Mouse (Mus musculus) cerebellum, postnatal 36 days (tissue): Measurements from ENCODE around the gene Dnase2b.

ENCODE experiments used
- DNase-seq, 2 experiments: peaks; one replicate each; pipeline ENCODE4 v3.0.0; 2021 to 2022; ENCODE audit warnings: mixed read lengths in 2 of 2

Dnase2b gene

GRCm38 (mm10) chr3:146611821-146612220 is 3.6 kb downstream of the Dnase2b start:
- no peak for DNase-seq

- DNase-seq = no peak
Measured at GRCm38 (mm10) chr3:146611261-146611660, 4.1 kb downstream of the Dnase2b start.

GRCm38 (mm10) chr3:146610322-146610721 is 5.1 kb downstream of the Dnase2b start:
- no peak for DNase-seq

GRCm38 (mm10) chr3:146607368-146607767 is 8.0 kb downstream of the Dnase2b start:
- no peak for DNase-seq

- DNase-seq = no peak
Measured at GRCm38 (mm10) chr3:146604647-146605046, 10.7 kb downstream of the Dnase2b start.

GRCm38 (mm10) chr3:146602531-146602930 is 12.9 kb downstream of the Dnase2b start:
- DNase-seq = no peak

- DNase-seq = no peak
Measured at GRCm38 (mm10) chr3:146601205-146601604, 14.2 kb downstream of the Dnase2b start.

- DNase-seq = no peak
Measured at GRCm38 (mm10) chr3:146599198-146599900, 16.0 kb downstream of the Dnase2b start.

- no peak for DNase-seq
Measured at GRCm38 (mm10) chr3:146598411-146598810, 17.0 kb downstream of the Dnase2b start.

GRCm38 (mm10) chr3:146596864-146597263 is 18.5 kb downstream of the Dnase2b start:
- no peak for DNase-seq

- no peak for DNase-seq
Measured at GRCm38 (mm10) chr3:146596387-146596786, 19.0 kb downstream of the Dnase2b start.

GRCm38 (mm10) chr3:146595440-146595839 is 20.0 kb downstream of the Dnase2b start:
- no peak for DNase-seq

- no peak for DNase-seq
Measured at GRCm38 (mm10) chr3:146591601-146592000, 23.8 kb downstream of the Dnase2b start.

GRCm38 (mm10) chr3:146591159-146591558 is 24.2 kb downstream of the Dnase2b start:
- DNase-seq = no peak

- DNase-seq = no peak
Measured at GRCm38 (mm10) chr3:146589523-146589922, 25.9 kb downstream of the Dnase2b start.

GRCm38 (mm10) chr3:146586616-146587015 is 28.8 kb downstream of the Dnase2b start:
- DNase-seq = no peak

GRCm38 (mm10) chr3:146583908-146584307 is 31.5 kb downstream of the Dnase2b start:
- DNase-seq = no peak

- DNase-seq = no peak
Measured at GRCm38 (mm10) chr3:146583478-146583877, 31.9 kb downstream of the Dnase2b start.

- DNase-seq = no peak
Measured at GRCm38 (mm10) chr3:146580039-146580729, 35.2 kb downstream of the Dnase2b start.

- no peak for DNase-seq
Measured at GRCm38 (mm10) chr3:146577591-146577990, 37.8 kb downstream of the Dnase2b start.

- no peak for DNase-seq
Measured at GRCm38 (mm10) chr3:146571341-146571740, 44.1 kb downstream of the Dnase2b start.

- no peak for DNase-seq
Measured at GRCm38 (mm10) chr3:146570939-146571338, 44.5 kb downstream of the Dnase2b start.

GRCm38 (mm10) chr3:146570148-146570782 is 45.1 kb downstream of the Dnase2b start, which contains the start of gene Uox:
Gene Uox, plus strand, starts transcription at chr3:146570426.
- DNase-seq = no peak

- DNase-seq = no peak
Measured at GRCm38 (mm10) chr3:146569594-146569993, 45.8 kb downstream of the Dnase2b start.
